Mouse (Mus musculus) kidney, postnatal 14 days (tissue): ENCODE measurements around the gene Scaf8.
"Not testable (repeated sequence)": the region's sequence is repeated elsewhere in the genome, so short reads cannot be mapped to it uniquely, and the experiment has no call there.

Experiments used
- DNase-seq: peaks from one replicate; pipeline ENCODE4 v3.0.0; 2022; ENCODE audit warnings: mixed read lengths

The Scaf8 gene

GRCm38 (mm10) chr17:3115380-3115974 is 705 bp downstream of the Scaf8 start:
- DNase-seq = peak; percentile 68

GRCm38 (mm10) chr17:3120949-3121348 is 6.2 kb downstream of the Scaf8 start:
- DNase-seq = not testable (repeated sequence)

- DNase-seq = not testable (repeated sequence)
Measured at GRCm38 (mm10) chr17:3123581-3123980, 8.8 kb downstream of the Scaf8 start.

GRCm38 (mm10) chr17:3128716-3129115 is 13.9 kb downstream of the Scaf8 start:
- no peak for DNase-seq

- no peak for DNase-seq
Measured at GRCm38 (mm10) chr17:3129791-3130190, 15.0 kb downstream of the Scaf8 start.

GRCm38 (mm10) chr17:3135346-3135745 is 20.6 kb downstream of the Scaf8 start:
- no peak for DNase-seq

GRCm38 (mm10) chr17:3136127-3136526 is 21.4 kb downstream of the Scaf8 start:
- no peak for DNase-seq

GRCm38 (mm10) chr17:3138387-3138786 is 23.6 kb downstream of the Scaf8 start:
- DNase-seq = no peak

- no peak for DNase-seq
Measured at GRCm38 (mm10) chr17:3140100-3140499, 25.3 kb downstream of the Scaf8 start.

- DNase-seq = no peak
Measured at GRCm38 (mm10) chr17:3148853-3149252, 34.1 kb downstream of the Scaf8 start.

- peak; percentile 51 for DNase-seq
Measured at GRCm38 (mm10) chr17:3149541-3149940, 34.8 kb downstream of the Scaf8 start.

GRCm38 (mm10) chr17:3150701-3151100 is 35.9 kb downstream of the Scaf8 start:
- DNase-seq = not testable (repeated sequence)

- no peak for DNase-seq
Measured at GRCm38 (mm10) chr17:3151181-3151580, 36.4 kb downstream of the Scaf8 start.

- DNase-seq = not testable (repeated sequence)
Measured at GRCm38 (mm10) chr17:3156176-3156575, 41.4 kb downstream of the Scaf8 start.

- no peak for DNase-seq
Measured at GRCm38 (mm10) chr17:3157016-3157415, 42.2 kb downstream of the Scaf8 start.

GRCm38 (mm10) chr17:3162905-3163304 is 48.1 kb downstream of the Scaf8 start:
- DNase-seq = no peak

GRCm38 (mm10) chr17:3180425-3180945 is 65.7 kb downstream of the Scaf8 start:
- DNase-seq = not testable (repeated sequence)

- DNase-seq = not testable (repeated sequence)
Measured at GRCm38 (mm10) chr17:3195483-3195882, 80.7 kb downstream of the Scaf8 start.

GRCm38 (mm10) chr17:3200328-3200727 is 85.6 kb downstream of the Scaf8 start:
- DNase-seq = no peak

- no peak for DNase-seq
Measured at GRCm38 (mm10) chr17:3203916-3204315, 89.1 kb downstream of the Scaf8 start.

GRCm38 (mm10) chr17:3204826-3205405 is 90.1 kb downstream of the Scaf8 start:
- no peak for DNase-seq

GRCm38 (mm10) chr17:3206527-3207398 is 92.0 kb downstream of the Scaf8 start:
- peak; percentile 27 for DNase-seq

GRCm38 (mm10) chr17:3207529-3208240 is 92.9 kb downstream of the Scaf8 start:
- DNase-seq = no peak
